In genomic region chr13:86046254-86046951, GRCm38 (mm10) we compare ENCODE assay signal across 8 mouse cellular contexts. TPM values are rescaled to one million over a fixed set of nuclear protein-coding genes. Genes with fewer than 3 reads are reported as not detected.
DNase-seq lines count a peak whose midpoint lies in the region; ATAC-seq and TF ChIP-seq lines count a peak whose summit lies in the region.

Gene Cox7c (minus strand): TSS chr13:86046904.

- intact Hi-C loops in gastrocnemius, adult 2 months (cut with DNase I) = loop anchor here (10.0 kb wide), 1 partner anchor 1822 kb away; the partner anchor contains the start of gene Tmem161b
- intact Hi-C loops in left cerebral cortex, adult 2 months (cut with DNase I) = no loop called here

- peak; percentile 95 for DNase-seq in ZHBTc4 (ENCODE audit: low read depth, low spot score)
- peak; percentile 85 for DNase-seq in gastrocnemius, adult 2 months
- peak; percentile 96 for DNase-seq in hindbrain, postnatal 0 days (ENCODE audit: low spot score)
- peak; percentile 78 to 88 for DNase-seq in left cerebral cortex, adult 2 months (ENCODE audit: extremely low spot score in 1 of 2, low spot score in 2 of 2)
- peak; percentile 91 to 92 for DNase-seq in right cerebral cortex, adult 2 months (ENCODE audit: low spot score in 2 of 2)
- DNase-seq in urinary bladder, postnatal 14 days (ENCODE audit: low spot score) = peak; percentile 85

- H3K4me2 ChIP-seq in hindbrain, postnatal 0 days (ENCODE audit: low read depth, low read length) = peak within 1 kb of the TSS; percentile 63

- peak within 1 kb of the TSS; percentile 97 for H3K9ac ChIP-seq in hindbrain, postnatal 0 days (replicated peaks; ENCODE audit: low read length)

- H3K36me3 ChIP-seq in hindbrain, postnatal 0 days (ENCODE audit: insufficient read depth, low read length) = peaks cover 5% of the 10 kb centered on the region; the same call in 1 of the 2 replicates

- ATAC-seq in common myeloid progenitor, adult 5-6 weeks (replicated peaks; ENCODE audit: low read depth, poor library complexity, severe bottlenecking) = peak; percentile 99
- peak; percentile 99 for ATAC-seq in hindbrain, postnatal 0 days
- peak; percentile 97 for ATAC-seq in megakaryocyte, adult 5-6 weeks (ENCODE audit: poor library complexity, severe bottlenecking)

- H3K4me1 ChIP-seq in hindbrain, postnatal 0 days (ENCODE audit: insufficient read depth, low read length) = no peaks in the 10 kb centered on the region

- no peaks in the 10 kb centered on the region for H3K9me3 ChIP-seq in hindbrain, postnatal 0 days (ENCODE audit: low read length)

- H3K4me3 ChIP-seq in gastrocnemius, adult 2 months = peak within 1 kb of the TSS; percentile 90
- peak within 1 kb of the TSS; percentile 81 for H3K4me3 ChIP-seq in hindbrain, postnatal 0 days (ENCODE audit: low read length)
- peak within 1 kb of the TSS; percentile 89 for H3K4me3 ChIP-seq in left cerebral cortex, adult 2 months

- WGBS in hindbrain, postnatal 0 days = under 1% methylated on average over 49 of the region's 51 CpGs

- H3K27me3 ChIP-seq in hindbrain, postnatal 0 days (ENCODE audit: insufficient read depth, low read length) = no peaks in the 10 kb centered on the region

- H3K27ac ChIP-seq in gastrocnemius, adult 2 months = peak within 1 kb of the TSS; percentile 90
- peak within 1 kb of the TSS; percentile 95 for H3K27ac ChIP-seq in hindbrain, postnatal 0 days
- H3K27ac ChIP-seq in left cerebral cortex, adult 2 months = peak within 1 kb of the TSS; percentile 94

- no peak for TF ChIP-seq CTCF in gastrocnemius, adult 2 months (IDR thresholded peaks at IDR 0.05)
- TF ChIP-seq CTCF in hindbrain, postnatal 0 days (IDR thresholded peaks at IDR 0.05; ENCODE audit: low read depth) = no peak
- TF ChIP-seq CTCF in left cerebral cortex, adult 2 months (IDR thresholded peaks at IDR 0.05) = no peak

RNA-seq across cellular contexts. Expression of gene Cox7c, which starts in this region (rescaled TPM):
- 353 and 518 TPM in 2 replicates for total RNA-seq in common myeloid progenitor, adult 5-6 weeks (2017)
- total RNA-seq in gastrocnemius, adult 2 months (2021) = 100 to 1,000 TPM; 651 to 963 TPM
- 791 and 1,458 TPM in 2 replicates for total RNA-seq in hindbrain, postnatal 0 days (2014; rRNA removed)
- polyA plus RNA-seq in hindbrain, postnatal 0 days (2015; fragmentation: Nextera tagmentation; extraction: Ambion mirVana) = 910 and 1,026 TPM in 2 replicates
- 100 to 1,000 TPM; 336 to 358 TPM for total RNA-seq in left cerebral cortex, adult 2 months (2021)
- 310 and 328 TPM in 2 replicates for total RNA-seq in megakaryocyte, adult 5-6 weeks (2015)
- 247 and 298 TPM in 2 replicates for total RNA-seq in megakaryocyte, adult 5-6 weeks (2017)

Comparison
In these comparisons a context has a peak if more than half of its experiments do, and no peak if none do; other contexts are left out.
1. Peak in every context shown above with its lines: DNase-seq, ATAC-seq, H3K4me3 ChIP-seq and H3K27ac ChIP-seq.